Mouse (Mus musculus) layer of hippocampus, postnatal 36 days (tissue): ENCODE measurements around the gene Ciao2b. TPM values are rescaled to one million over a fixed set of nuclear protein-coding genes. Genes with fewer than 3 reads are reported as not detected.

Source experiments
- DNase-seq, 2 experiments: peaks; one replicate each; pipeline ENCODE4 v3.0.0; 2022
- total RNA-seq, 2 experiments: library from RNA; stranded (reverse); gene quantifications; 2 replicates each; pipeline ENCODE4 v1.2.3; 2021

The Ciao2b gene
- total RNA-seq, 2 experiments from 2014 or later, result 26.8 to 28.0 TPM

DNA sequence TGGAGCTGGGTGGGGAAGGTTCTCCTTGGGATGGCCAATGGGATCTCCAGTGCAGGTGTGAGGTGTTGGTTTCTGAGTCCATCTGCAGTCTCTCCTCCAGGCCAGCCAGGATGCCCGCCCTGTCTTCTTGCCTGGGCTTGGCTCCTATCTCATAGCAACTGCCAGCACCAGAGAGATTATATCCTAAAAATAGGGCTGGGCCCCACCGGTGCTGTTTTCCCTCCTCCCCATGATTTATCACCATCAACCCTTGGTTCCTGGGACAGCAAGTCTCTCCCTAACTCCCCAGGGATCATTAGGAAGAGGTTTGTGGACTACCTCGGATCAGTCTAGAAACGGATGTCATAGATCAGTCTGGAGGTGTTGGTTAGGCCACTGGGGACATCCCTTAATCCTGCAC lies 28.6 kb downstream of the Ciao2b start:
- DNase-seq, result no peak

DNA sequence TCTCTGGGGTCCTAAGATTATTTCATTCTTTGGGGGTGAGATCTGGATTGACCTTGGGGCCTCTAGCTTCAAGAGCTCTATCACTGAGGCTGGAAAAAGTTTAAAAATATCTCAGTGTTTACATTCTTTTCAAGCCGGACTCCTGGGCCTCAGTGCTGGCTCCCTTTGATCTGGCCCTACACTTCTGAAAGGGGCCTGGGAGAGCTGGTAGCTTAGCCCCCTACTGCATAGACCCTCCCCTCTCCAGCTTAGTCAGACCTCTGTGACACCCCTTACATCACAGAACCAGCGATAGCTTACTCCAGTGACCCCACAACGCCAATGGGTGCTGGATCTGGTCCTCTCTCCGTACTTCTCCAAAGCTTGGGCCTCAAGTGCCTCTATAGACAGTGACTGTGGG lies 30.2 kb downstream of the Ciao2b start:
- DNase-seq, result no peak

GRCm38 (mm10) chr8:104610185-104610766 lies 31.5 kb downstream of the Ciao2b start:
- DNase-seq, result no peak

DNA sequence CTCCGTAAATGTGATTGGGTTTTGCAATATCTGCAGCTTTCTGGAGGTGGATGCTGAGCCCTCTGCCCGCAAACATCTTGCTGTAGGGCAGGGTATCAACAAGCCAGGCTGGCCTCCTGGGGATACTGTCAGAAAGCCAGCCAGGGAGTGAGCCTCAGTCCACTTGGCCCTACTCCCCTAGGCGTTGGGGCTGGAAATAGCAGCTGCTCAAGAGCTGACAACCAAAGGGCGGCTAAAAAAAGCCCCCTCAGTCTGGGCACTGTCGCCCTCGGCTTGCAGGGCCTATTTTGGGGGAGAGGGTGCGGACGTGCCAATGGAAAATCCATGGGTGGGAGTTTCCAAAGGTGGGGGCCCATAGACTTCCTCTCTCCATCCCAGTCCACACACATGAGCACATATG lies 32.5 kb downstream of the Ciao2b start:
- DNase-seq, result no peak

- no peak for DNase-seq
Observed at GRCm38 (mm10) chr8:104607944-104608343, 33.8 kb downstream of the Ciao2b start.

DNA sequence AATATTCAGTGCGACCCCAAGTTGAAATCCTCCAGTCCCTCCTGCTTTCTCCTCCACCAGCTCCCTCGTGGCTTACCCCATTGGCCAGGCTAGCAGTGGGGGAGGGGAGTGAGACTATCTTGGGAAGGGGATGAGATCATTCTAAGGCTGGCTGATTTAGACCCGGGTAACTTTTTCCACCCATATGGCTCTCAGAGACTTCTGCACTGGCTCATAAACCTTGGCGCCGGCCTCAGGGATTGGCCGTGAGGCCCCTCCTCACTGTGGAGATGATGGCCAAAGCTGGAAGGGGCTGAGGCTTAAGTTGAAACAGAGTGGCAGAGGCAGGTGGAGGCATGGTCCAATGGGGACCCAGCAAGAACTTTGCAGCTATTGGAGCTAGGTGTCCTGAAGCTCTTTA lies 35.4 kb downstream of the Ciao2b start:
- DNase-seq, result no peak

- DNase-seq, result no peak
Observed at GRCm38 (mm10) chr8:104603245-104603593, 38.5 kb downstream of the Ciao2b start.

GRCm38 (mm10) chr8:104602468-104603244 lies 39.1 kb downstream of the Ciao2b start:
- peak; percentile 78 for DNase-seq

GRCm38 (mm10) chr8:104601941-104602371 lies 39.8 kb downstream of the Ciao2b start:
- no peak for DNase-seq

DNA sequence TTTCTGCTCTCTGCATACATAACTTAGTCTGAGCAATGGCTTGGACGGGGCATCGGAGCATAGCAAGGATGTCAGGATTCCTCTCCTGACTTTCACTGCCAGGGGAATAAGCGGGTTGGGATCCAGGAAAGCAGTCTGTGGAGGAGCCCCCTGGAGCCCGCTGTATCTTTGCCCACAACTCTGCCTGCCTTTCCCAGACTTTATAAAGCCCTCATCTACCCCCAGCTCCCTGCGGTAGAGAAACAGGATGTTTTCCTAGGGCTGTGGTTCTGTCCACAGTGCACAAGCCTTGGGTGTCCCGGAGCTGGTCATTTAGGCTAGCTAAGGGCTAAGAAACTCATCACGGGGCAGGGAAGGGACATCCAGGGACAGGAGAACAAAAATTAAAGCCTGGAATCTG lies 40.4 kb downstream of the Ciao2b start:
- DNase-seq, result no peak

DNA sequence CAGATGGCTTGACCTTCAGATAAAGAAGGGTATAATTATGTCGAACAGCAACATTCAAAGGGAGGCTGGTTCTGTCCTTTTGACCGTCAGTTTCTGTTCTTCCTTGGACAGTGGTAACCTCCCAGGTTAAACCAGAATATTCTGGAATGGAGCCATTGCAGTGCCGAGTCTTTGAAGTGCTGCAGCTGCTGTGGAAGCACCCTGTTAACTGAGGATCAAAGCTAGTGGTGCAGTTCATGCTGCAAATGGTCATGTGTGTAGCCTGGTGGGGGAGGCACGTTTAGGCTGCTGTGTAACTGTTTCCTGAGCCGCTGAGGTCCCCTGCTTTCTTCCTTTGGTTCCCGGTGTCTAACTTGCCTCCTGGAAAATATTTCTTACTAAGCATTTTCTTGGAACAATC lies 43.3 kb downstream of the Ciao2b start:
- DNase-seq, result no peak

GRCm38 (mm10) chr8:104597656-104598055 lies 44.1 kb downstream of the Ciao2b start:
- no peak for DNase-seq

DNA sequence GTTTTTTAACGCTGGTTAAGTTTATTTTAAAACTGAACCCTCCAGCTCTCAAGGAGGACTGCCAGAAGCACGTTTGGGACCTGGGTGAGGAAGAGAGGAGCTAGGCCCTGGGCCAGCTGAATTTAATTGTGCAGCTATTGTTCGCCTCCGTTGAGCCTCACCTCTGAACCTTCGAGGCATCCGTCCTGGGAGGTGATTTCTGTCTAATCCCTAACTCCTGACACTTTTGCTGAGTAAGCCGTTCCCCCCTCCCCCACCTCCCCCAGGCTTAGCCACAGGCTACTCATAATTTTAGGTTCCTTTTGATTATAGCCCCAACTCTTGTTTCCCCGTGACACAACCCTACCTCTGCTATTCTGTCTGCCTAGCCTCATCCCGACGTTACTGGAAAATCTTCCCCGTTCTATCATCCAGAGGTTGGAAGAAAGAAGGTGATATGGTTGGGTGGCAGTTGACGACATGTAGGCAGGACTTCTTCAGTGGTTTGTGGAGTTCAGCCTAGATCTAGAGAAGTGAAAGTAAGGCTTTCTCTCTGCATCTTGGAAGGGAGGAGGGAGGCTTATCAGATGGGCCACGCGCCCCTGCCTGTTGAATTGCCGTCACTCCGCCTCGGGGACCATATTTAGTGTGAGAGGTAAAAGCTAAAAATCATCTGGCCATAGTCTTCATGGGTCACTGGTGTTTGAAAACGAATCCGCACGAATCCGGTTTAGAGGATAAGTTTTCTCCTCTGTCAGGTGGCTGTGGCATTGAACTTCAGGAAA lies 45.8 kb downstream of the Ciao2b start:
- no peak for DNase-seq

DNA sequence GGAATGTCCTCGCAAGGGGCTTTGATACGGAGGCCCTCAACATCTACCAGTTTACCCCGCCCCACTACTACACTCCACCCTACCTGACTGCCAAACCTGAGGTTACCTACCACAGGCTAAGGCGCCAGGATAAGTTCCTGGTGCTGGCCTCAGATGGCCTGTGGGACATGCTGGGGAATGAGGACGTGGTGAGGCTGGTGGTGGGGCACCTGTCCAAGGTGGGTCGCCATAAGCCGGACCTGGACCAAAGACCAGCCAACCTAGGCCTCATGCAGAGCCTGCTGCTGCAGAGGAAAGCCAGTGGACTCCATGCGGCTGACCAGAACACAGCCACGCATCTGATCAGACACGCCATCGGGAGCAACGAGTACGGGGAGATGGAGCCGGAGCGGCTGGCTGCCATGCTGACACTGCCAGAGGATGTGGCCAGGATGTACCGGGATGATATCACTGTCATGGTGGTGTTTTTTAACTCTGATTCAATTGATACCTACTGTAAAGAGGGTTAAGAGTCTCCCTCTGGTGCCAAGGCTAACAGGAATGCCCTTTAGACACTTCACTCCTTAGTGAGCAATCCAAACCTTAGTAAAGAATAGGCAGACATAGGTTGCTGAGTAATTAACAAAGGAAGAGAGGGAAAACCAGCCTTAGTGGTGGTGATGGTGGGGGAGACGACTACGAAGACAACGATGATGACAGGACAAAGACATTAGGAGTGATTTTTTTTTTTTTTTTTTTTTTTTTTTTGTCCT lies 47.0 kb downstream of the Ciao2b start:
- no peak for DNase-seq

GRCm38 (mm10) chr8:104593536-104594325 lies 48.0 kb downstream of the Ciao2b start:
- DNase-seq, result no peak

DNA sequence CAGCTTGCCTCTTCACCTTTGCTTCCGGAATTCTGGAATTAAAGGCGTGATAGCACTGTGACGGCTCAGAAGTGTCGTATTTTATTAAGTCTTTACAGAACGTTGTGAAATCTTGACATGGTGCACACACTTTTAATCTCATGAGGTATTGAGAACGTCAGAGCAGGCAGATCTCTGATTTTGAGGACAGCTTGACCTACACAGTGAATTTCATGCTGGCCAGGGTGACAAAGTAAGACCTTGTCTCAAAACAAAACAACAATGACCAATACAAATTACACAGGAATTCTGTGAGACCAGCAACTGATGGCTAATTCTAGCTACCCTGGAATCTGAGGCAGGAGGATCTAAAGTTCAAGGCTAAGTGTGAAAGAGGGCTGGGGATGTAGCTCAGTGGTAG lies 49.2 kb downstream of the Ciao2b start:
- no peak for DNase-seq

DNA sequence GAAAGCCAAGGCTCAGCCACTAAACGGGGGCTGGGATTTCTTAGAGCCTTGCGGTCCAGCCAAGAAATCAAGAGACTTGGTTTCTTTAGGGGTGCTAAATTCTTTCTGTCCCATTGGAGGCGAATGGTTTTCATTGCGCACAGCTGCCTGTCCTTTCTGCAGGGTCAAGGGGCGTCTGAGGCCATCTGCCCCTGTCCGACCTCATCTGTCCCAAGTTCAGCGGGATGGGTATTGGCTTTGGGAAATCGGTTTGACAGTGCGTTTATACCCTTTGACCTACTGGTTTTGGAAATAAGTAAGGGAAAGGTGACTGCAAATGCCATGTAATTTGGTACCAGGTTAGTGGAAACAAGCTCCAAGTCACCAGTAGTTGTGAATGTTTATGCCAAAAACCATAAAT lies 49.9 kb downstream of the Ciao2b start:
- no peak for DNase-seq

GRCm38 (mm10) chr8:104591133-104591834 lies 50.5 kb downstream of the Ciao2b start, which contains the start of gene Pdp2:
Gene Pdp2, plus strand, starts transcription at chr8:104591451.
- peak; percentile 90 to 93 for DNase-seq

DNA sequence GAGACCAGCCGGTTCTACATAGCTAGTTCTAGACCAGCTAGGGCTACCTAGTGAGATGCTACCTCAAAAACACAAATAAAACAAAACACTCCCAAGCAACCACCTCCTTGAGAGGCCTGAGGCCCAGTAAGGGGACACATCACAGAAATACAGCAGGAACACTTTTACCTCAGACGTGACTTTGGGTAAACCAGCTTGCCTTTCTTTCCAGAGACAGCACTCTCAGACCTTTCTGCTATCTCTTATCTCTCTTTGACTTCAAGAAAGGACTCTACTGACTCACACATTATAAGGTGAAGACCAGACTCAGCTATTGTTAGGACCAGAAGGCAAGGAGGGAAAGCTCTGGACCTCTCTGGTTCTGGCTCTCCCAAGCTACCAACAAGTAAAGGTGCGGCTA lies 51.5 kb downstream of the Ciao2b start:
- DNase-seq, result no peak
